Mouse (Mus musculus) embryonic facial prominence, embryonic 11.5 days (tissue): ENCODE measurements at regions not wholly inside any gene's neighbourhood (a gene's known extent, or its start where the extent isn't known, plus 50 kb on each side); places are given as distances from the start of the nearest gene placed in this dataset.

Source experiments
- ATAC-seq: fragments of 200-750 bp; cut with Nextera tagmentation; replicated peaks from 2 replicates; pipeline ENCODE4 v1.8.0; 2017; ENCODE audit warnings: low read depth; ENCODE audit not compliant: insufficient number of reproducible peaks, low FRiP score, low TSS enrichment
- DNase-seq: peaks from one replicate; pipeline ENCODE4 v3.0.0-alpha.2; 2015; ENCODE audit warnings: low spot score
- H3K27ac ChIP-seq: fragments of 300-500 bp; sonication (generic); replicated peaks from 2 replicates; pipeline ENCODE4 v1.5.1; 2014; ENCODE audit warnings: mild to moderate bottlenecking, low read depth, low read length, control low read depth
- H3K27me3 ChIP-seq: fragments of 300-500 bp; sonication (generic); 2 replicates; pipeline ENCODE4 v1.6.1; 2014; ENCODE audit warnings: mild to moderate bottlenecking, low read length, moderate library complexity, mixed read lengths; ENCODE audit not compliant: control insufficient read depth, insufficient read depth
- H3K36me3 ChIP-seq: fragments of 300-500 bp; sonication (generic); replicated peaks from 2 replicates; pipeline ENCODE4 v1.6.1; 2014; ENCODE audit warnings: low read depth, mild to moderate bottlenecking, low read length, moderate library complexity, mixed read lengths; ENCODE audit not compliant: control insufficient read depth, insufficient read depth
- H3K4me1 ChIP-seq: fragments of 300-500 bp; sonication (generic); 2 replicates; pipeline ENCODE4 v1.6.1; 2014; ENCODE audit warnings: low read length, mixed read lengths; ENCODE audit not compliant: control insufficient read depth, insufficient read depth
- H3K4me2 ChIP-seq: fragments of 300-500 bp; sonication (generic); 2 replicates; pipeline ENCODE4 v1.6.1; 2014; ENCODE audit warnings: low read depth, mild to moderate bottlenecking, control low read depth, low read length, moderate library complexity
- H3K4me3 ChIP-seq: fragments of 300-500 bp; sonication (generic); 2 replicates; pipeline ENCODE4 v1.5.1; 2014; ENCODE audit warnings: low read depth, low read length, control low read depth
- H3K9ac ChIP-seq: fragments of 300-500 bp; sonication (generic); replicated peaks from 2 replicates; pipeline ENCODE4 v1.6.1; 2014; ENCODE audit warnings: mild to moderate bottlenecking, control low read depth, low read length
- H3K9me3 ChIP-seq: fragments of 300-500 bp; sonication (generic); replicated peaks from 2 replicates; pipeline ENCODE4 v1.6.1; 2016; ENCODE audit warnings: mild to moderate bottlenecking, low read length, inconsistent platforms, mixed read lengths; ENCODE audit not compliant: control insufficient read depth
- WGBS: fragments of 180-500 bp; shearing (Covaris S2); extraction: QIAGEN DNeasy Blood & Tissue Kit; methylation state at CpG from one replicate; pipeline ENCODE4 v1.1.7; 2014; 5-methylcytosine and 5-hydroxymethylcytosine counted together

DNA sequence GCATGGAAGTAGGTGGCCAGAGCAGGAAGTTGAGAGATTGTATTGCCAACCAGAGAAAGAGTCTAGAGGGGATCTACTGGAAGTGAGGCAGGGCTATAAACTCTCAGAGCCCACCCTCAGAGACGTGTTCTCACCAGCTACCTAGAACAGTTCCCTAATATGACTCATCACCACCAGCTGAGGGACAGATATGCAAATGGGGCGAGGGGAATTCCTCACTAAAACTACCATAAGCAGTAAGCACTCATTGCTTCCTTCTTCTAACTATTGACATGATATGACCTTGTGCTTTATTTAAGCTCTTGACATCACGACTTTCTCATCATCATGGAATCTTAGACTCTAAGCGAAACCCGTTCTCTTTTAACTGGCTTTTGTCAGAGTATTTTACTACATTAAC lies 101.2 kb upstream of the Isl1 start:
- H3K9me3 ChIP-seq, result no peaks in the 10 kb centered on the region
- WGBS, result 81% methylated on average over 5 of the region's 5 CpGs
- no peaks in the 10 kb centered on the region for H3K36me3 ChIP-seq
- no peaks in the 10 kb centered on the region for H3K4me1 ChIP-seq
- no peak overlapping the region for H3K9ac ChIP-seq
- H3K27ac ChIP-seq, result no peak overlapping the region
- H3K27me3 ChIP-seq, result no peaks in the 10 kb centered on the region
- H3K4me2 ChIP-seq, result no peak overlapping the region
- ATAC-seq (no peak), DNase-seq (no peak)
- H3K4me3 ChIP-seq, result no peak overlapping the region
